Mouse (Mus musculus) forebrain, embryonic 15.5 days (tissue): ENCODE data around the gene Pop7. TPM values are rescaled to one million over a fixed set of nuclear protein-coding genes. Genes with fewer than 3 reads are reported as not detected.

ENCODE experiments used
- ATAC-seq: fragments of 200-750 bp; cut with Nextera tagmentation; replicated peaks from 2 replicates; pipeline ENCODE4 v1.8.0; 2017; ENCODE audit warnings: mild to moderate bottlenecking, moderate TSS enrichment, moderate library complexity
- H3K27ac ChIP-seq: fragments of 300-500 bp; sonication (generic); replicated peaks from 2 replicates; pipeline ENCODE4 v1.5.1; 2015; ENCODE audit warnings: mild to moderate bottlenecking, inconsistent platforms
- H3K27me3 ChIP-seq: fragments of 300-500 bp; sonication (generic); 2 replicates; pipeline ENCODE4 v1.6.1; 2015; ENCODE audit warnings: inconsistent platforms
- H3K36me3 ChIP-seq: fragments of 300-500 bp; sonication (generic); 2 replicates; pipeline ENCODE4 v1.6.1; 2015; ENCODE audit warnings: mild to moderate bottlenecking, inconsistent platforms
- H3K4me1 ChIP-seq: fragments of 300-500 bp; sonication (generic); 2 replicates; pipeline ENCODE4 v1.6.1; 2015; ENCODE audit warnings: inconsistent platforms
- H3K4me2 ChIP-seq: fragments of 300-500 bp; sonication (generic); replicated peaks from 2 replicates; pipeline ENCODE4 v1.6.1; 2015; ENCODE audit warnings: mild to moderate bottlenecking, inconsistent platforms
- H3K4me3 ChIP-seq: fragments of 300-500 bp; sonication (generic); 2 replicates; pipeline ENCODE4 v1.5.1; 2015; ENCODE audit warnings: mild to moderate bottlenecking, inconsistent platforms
- H3K9ac ChIP-seq: fragments of 300-500 bp; sonication (generic); replicated peaks from 2 replicates; pipeline ENCODE4 v1.6.1; 2015; ENCODE audit warnings: mild to moderate bottlenecking, inconsistent platforms
- H3K9me3 ChIP-seq: fragments of 300-500 bp; sonication (generic); 2 replicates; pipeline ENCODE4 v1.6.1; 2016; ENCODE audit warnings: inconsistent platforms
- WGBS: fragments of 180-500 bp; shearing (Covaris S2); methylation state at CpG from one replicate; pipeline ENCODE4 v1.1.7; 2015; ENCODE audit warnings: mixed read lengths; 5-methylcytosine and 5-hydroxymethylcytosine counted together
- polyA plus RNA-seq: library from polyadenylated mRNA; unstranded; fragments of >200 nt; fragmentation: Nextera tagmentation; extraction: Ambion mirVana; gene quantifications from 2 replicates; pipeline ENCODE4 v1.2.1, GENCODE M21; 2015

Gene Pop7
- polyA plus RNA-seq, 1 experiment from 2014 or later = 75.9 TPM

GRCm38 (mm10) chr5:137533117-137533827 lies 31.0 kb upstream of the Pop7 start, which contains the start of the genes Epo and Gnb2:
TSS of gene Epo (minus strand) at chr5:137533242.
TSS of gene Gnb2 (minus strand) at chr5:137533510.
- Histone ChIP-seq H3K4me3 (peak within 1 kb of the TSS; percentile 87), H3K36me3 (peaks cover 18% of the 10 kb centered on the region), H3K9ac (peak within 1 kb of the TSS; percentile 94), H3K4me1 (peaks cover 23% of the 10 kb centered on the region), H3K9me3 (no peaks in the 10 kb centered on the region), H3K4me2 (peak within 1 kb of the TSS; percentile 89), H3K27ac (peak within 1 kb of the TSS; percentile 98), H3K27me3 (no peaks in the 10 kb centered on the region)
- under 1% methylated on average over 40 of the region's 40 CpGs for WGBS
- peak; percentile 64 for ATAC-seq

- peaks cover 23% of the 10 kb centered on the region for H3K4me1 ChIP-seq
- 0% methylated on average over 10 of the region's 12 CpGs for WGBS
- peak overlapping the region; percentile 89 for H3K4me2 ChIP-seq
- H3K4me3 ChIP-seq = peak overlapping the region; percentile 87
- peak; percentile 30 for ATAC-seq
- H3K36me3 ChIP-seq = peaks cover 23% of the 10 kb centered on the region
- peak overlapping the region; percentile 94 for H3K9ac ChIP-seq
- peak overlapping the region; percentile 98 for H3K27ac ChIP-seq
- H3K27me3 ChIP-seq = no peaks in the 10 kb centered on the region
- no peaks in the 10 kb centered on the region for H3K9me3 ChIP-seq
Observed at GRCm38 (mm10) chr5:137532808-137533116, 30.4 kb upstream of the Pop7 start.

GRCm38 (mm10) chr5:137532131-137532807 lies 30.0 kb upstream of the Pop7 start:
- Histone ChIP-seq H3K4me1 (peaks cover 25% of the 10 kb centered on the region), H3K4me2 (peak overlapping the region; percentile 89), H3K27ac (peak overlapping the region; percentile 98), H3K4me3 (peak overlapping the region; percentile 87), H3K36me3 (peaks cover 28% of the 10 kb centered on the region), H3K9me3 (no peaks in the 10 kb centered on the region), H3K9ac (peak overlapping the region; percentile 94), H3K27me3 (no peaks in the 10 kb centered on the region)
- WGBS = under 1% methylated on average over 19 of the region's 19 CpGs
- no peak; the same call in 1 of the 2 replicates for ATAC-seq

GRCm38 (mm10) chr5:137531414-137532130 lies 29.3 kb upstream of the Pop7 start:
- under 1% methylated on average over 51 of the region's 51 CpGs for WGBS
- Histone ChIP-seq H3K36me3 (peaks cover 32% of the 10 kb centered on the region), H3K4me3 (peak overlapping the region; percentile 87), H3K27me3 (no peaks in the 10 kb centered on the region), H3K9me3 (no peaks in the 10 kb centered on the region), H3K4me2 (peak overlapping the region; percentile 89), H3K27ac (peak overlapping the region; percentile 98), H3K9ac (peak overlapping the region; percentile 94), H3K4me1 (peaks cover 28% of the 10 kb centered on the region)
- ATAC-seq = peak; percentile 21

- Histone ChIP-seq H3K36me3 (peaks cover 38% of the 10 kb centered on the region), H3K4me3 (peak overlapping the region; percentile 87), H3K9me3 (no peaks in the 10 kb centered on the region), H3K4me2 (peak overlapping the region; percentile 89), H3K9ac (peak overlapping the region; percentile 94), H3K27me3 (no peaks in the 10 kb centered on the region), H3K27ac (peak overlapping the region; percentile 98), H3K4me1 (peaks cover 34% of the 10 kb centered on the region)
- under 1% methylated on average over 46 of the region's 46 CpGs for WGBS
- ATAC-seq = peak; percentile 45
Observed at GRCm38 (mm10) chr5:137530588-137531413, 28.5 kb upstream of the Pop7 start.

GRCm38 (mm10) chr5:137530075-137530474 lies 27.8 kb upstream of the Pop7 start:
- peaks cover 45% of the 10 kb centered on the region for H3K36me3 ChIP-seq
- no peaks in the 10 kb centered on the region for H3K27me3 ChIP-seq
- H3K4me3 ChIP-seq = peak overlapping the region; percentile 87
- H3K4me2 ChIP-seq = peak overlapping the region; percentile 89
- H3K4me1 ChIP-seq = peaks cover 34% of the 10 kb centered on the region
- H3K9me3 ChIP-seq = no peaks in the 10 kb centered on the region
- peak overlapping the region; percentile 98 for H3K27ac ChIP-seq
- ATAC-seq = no peak
- H3K9ac ChIP-seq = peak overlapping the region; percentile 94
- 61% methylated on average over 8 of the region's 8 CpGs for WGBS

- Histone ChIP-seq H3K27me3 (no peaks in the 10 kb centered on the region), H3K9ac (peak overlapping the region; percentile 94; the same call in 1 of the 2 replicates), H3K4me1 (peaks cover 34% of the 10 kb centered on the region), H3K27ac (peak overlapping the region; percentile 98; the same call in 1 of the 2 replicates), H3K4me2 (peak overlapping the region; percentile 89), H3K9me3 (no peaks in the 10 kb centered on the region), H3K4me3 (peak overlapping the region; percentile 87; the same call in 1 of the 2 replicates), H3K36me3 (peaks cover 52% of the 10 kb centered on the region)
- 73% methylated on average over 15 of the region's 15 CpGs for WGBS
- ATAC-seq = no peak
Observed at GRCm38 (mm10) chr5:137529221-137529995, 27.1 kb upstream of the Pop7 start.

GRCm38 (mm10) chr5:137528247-137528968 lies 26.1 kb upstream of the Pop7 start:
- Histone ChIP-seq H3K4me1 (peaks cover 30% of the 10 kb centered on the region), H3K27ac (no peak overlapping the region), H3K9me3 (no peaks in the 10 kb centered on the region), H3K4me2 (no peak overlapping the region), H3K4me3 (no peak overlapping the region), H3K9ac (no peak overlapping the region), H3K27me3 (no peaks in the 10 kb centered on the region), H3K36me3 (peaks cover 62% of the 10 kb centered on the region)
- no peak for ATAC-seq
- 82% methylated on average over 22 of the region's 22 CpGs for WGBS

GRCm38 (mm10) chr5:137527413-137527812 lies 25.1 kb upstream of the Pop7 start:
- no peak overlapping the region for H3K4me2 ChIP-seq
- H3K9ac ChIP-seq = no peak overlapping the region
- no peaks in the 10 kb centered on the region for H3K27me3 ChIP-seq
- no peak overlapping the region; the same call in 1 of the 2 replicates for H3K27ac ChIP-seq
- H3K4me1 ChIP-seq = peaks cover 30% of the 10 kb centered on the region
- H3K4me3 ChIP-seq = no peak overlapping the region
- WGBS = 39% methylated on average over 1 of the region's 1 CpGs
- H3K9me3 ChIP-seq = no peaks in the 10 kb centered on the region
- peaks cover 72% of the 10 kb centered on the region for H3K36me3 ChIP-seq
- ATAC-seq = no peak

GRCm38 (mm10) chr5:137526192-137526936 lies 24.0 kb upstream of the Pop7 start:
- Histone ChIP-seq H3K27ac (peak overlapping the region; percentile 67), H3K4me2 (no peak overlapping the region), H3K36me3 (peaks cover 82% of the 10 kb centered on the region), H3K27me3 (no peaks in the 10 kb centered on the region), H3K4me1 (peaks cover 30% of the 10 kb centered on the region), H3K9me3 (no peaks in the 10 kb centered on the region), H3K4me3 (no peak overlapping the region), H3K9ac (peak overlapping the region; percentile 10; the same call in 1 of the 2 replicates)
- 38% methylated on average over 16 of the region's 16 CpGs for WGBS
- no peak for ATAC-seq
